In the genomic region with DNA sequence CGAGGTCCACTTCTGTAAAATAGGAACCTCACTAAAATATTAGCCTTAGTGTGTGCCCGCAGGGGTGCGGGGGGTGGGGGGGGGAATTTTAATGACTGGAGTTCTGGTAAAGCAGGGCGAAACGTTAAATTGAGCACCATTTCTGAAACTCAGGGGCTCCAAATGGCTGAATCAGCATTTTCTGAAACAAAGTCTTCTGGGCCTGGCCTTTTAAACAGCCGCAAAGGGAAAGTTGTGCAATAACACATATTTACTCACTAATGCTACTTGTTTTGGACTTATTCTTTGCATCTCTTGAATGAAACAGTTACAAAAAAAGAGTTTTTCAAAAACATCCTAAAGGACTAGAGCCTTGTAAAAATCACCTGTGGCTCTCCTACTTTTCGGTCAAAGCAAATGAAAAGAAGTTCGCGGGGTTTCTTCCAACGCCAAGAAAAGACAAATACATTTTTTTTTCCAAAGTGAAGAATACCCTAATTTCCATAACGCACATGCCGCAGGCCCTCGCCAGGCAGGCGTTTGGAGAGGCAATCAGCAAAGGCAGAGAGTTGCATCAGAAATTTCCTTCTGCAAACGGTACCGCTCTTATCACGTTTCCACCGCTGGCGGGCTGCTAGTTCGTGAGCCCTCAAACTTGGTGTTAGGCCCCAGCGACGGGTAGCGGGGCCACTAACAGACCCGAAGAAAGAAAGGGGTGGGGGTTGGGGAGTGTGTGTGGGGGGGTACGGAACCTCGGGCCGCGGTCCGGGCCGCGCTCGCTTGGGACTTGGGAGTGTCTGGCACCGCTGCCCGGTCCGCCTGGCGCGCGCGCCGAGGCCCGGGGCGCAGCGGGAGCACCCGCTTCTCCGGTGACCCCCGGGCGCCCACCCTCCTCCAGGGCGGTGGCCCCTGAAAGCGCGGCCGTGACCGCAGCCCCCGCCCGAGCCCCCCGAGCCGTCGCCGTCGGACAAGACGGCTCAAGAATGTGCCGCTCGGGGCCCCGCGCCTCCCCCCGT, we compare ENCODE assay signal across 8 mouse cellular contexts. TPM values are rescaled to one million over a fixed set of nuclear protein-coding genes. Genes with fewer than 3 reads are reported as not detected.
DNase-seq lines count a peak whose midpoint lies in the region; ATAC-seq and TF ChIP-seq lines count a peak whose summit lies in the region.

No protein-coding gene starts in this region.

- TF ChIP-seq EP300 in ES-Bruce4 (IDR thresholded peaks at IDR 0.05; ENCODE audit: insufficient read depth, low read depth, low read length) = no peak

- TF ChIP-seq CTCF in ES-Bruce4 (IDR thresholded peaks at IDR 0.05; ENCODE audit: low read depth, low read length) = no peak

- H3K27ac ChIP-seq in ES-Bruce4 (ENCODE audit: insufficient read depth, low read length) = no peak overlapping the region
- peak overlapping the region; percentile 95 for H3K27ac ChIP-seq in heart, embryonic 13.5 days (replicated peaks)
- H3K27ac ChIP-seq in limb, embryonic 13.5 days = peak overlapping the region; percentile 94
- H3K27ac ChIP-seq in midbrain, embryonic 15.5 days = peak overlapping the region; percentile 48; the same call in 1 of the 2 replicates

- peak; percentile 22 to 23 for DNase-seq in adrenal gland, postnatal 36 days
- DNase-seq in thymus, postnatal 36 days = no peak
- DNase-seq in cerebellum, postnatal 10 days = no peak
- no peak for DNase-seq in cerebellum, adult 18-20 months

- H3K4me1 ChIP-seq in ES-Bruce4 (ENCODE audit: control insufficient read depth, insufficient read depth, low read length) = no peaks in the 10 kb centered on the region
- H3K4me1 ChIP-seq in heart, embryonic 13.5 days = peaks cover 25% of the 10 kb centered on the region
- H3K4me1 ChIP-seq in limb, embryonic 13.5 days = peaks cover 19% of the 10 kb centered on the region
- H3K4me1 ChIP-seq in midbrain, embryonic 15.5 days = peaks cover 17% of the 10 kb centered on the region

- peak overlapping the region; percentile 93 for H3K9ac ChIP-seq in ES-Bruce4 (ENCODE audit: low read depth, poor library complexity, severe bottlenecking)
- peak overlapping the region; percentile 98 for H3K9ac ChIP-seq in heart, embryonic 13.5 days
- H3K9ac ChIP-seq in limb, embryonic 13.5 days = peak overlapping the region; percentile 99
- H3K9ac ChIP-seq in midbrain, embryonic 15.5 days = peak overlapping the region; percentile 35

- peak overlapping the region; percentile 71 for H3K4me2 ChIP-seq in heart, embryonic 13.5 days
- H3K4me2 ChIP-seq in limb, embryonic 13.5 days (replicated peaks) = peak overlapping the region; percentile 65
- peak overlapping the region; percentile 60 for H3K4me2 ChIP-seq in midbrain, embryonic 15.5 days

- no peak for TF ChIP-seq POLR2A in ES-Bruce4 (IDR thresholded peaks at IDR 0.05; ENCODE audit: insufficient read depth, low read length)

- ATAC-seq in heart, embryonic 13.5 days (ENCODE audit: extremely low read depth, insufficient number of reproducible peaks, low FRiP score, low TSS enrichment) = no peak
- ATAC-seq in limb, embryonic 13.5 days (ENCODE audit: low FRiP score, low read depth) = no peak
- peak; percentile 43 for ATAC-seq in midbrain, embryonic 15.5 days (replicated peaks)

- WGBS in heart, embryonic 13.5 days = 3% methylated on average over 58 of the region's 65 CpGs
- WGBS in limb, embryonic 13.5 days = 2% methylated on average over 51 of the region's 65 CpGs
- 2% methylated on average over 64 of the region's 65 CpGs for WGBS in midbrain, embryonic 15.5 days

- peak overlapping the region; percentile 90 for H3K4me3 ChIP-seq in ES-Bruce4 (ENCODE audit: low read depth, low read length)
- peak overlapping the region; percentile 78 for H3K4me3 ChIP-seq in heart, embryonic 13.5 days
- H3K4me3 ChIP-seq in limb, embryonic 13.5 days = peak overlapping the region; percentile 69
- peak overlapping the region; percentile 47 for H3K4me3 ChIP-seq in midbrain, embryonic 15.5 days

- H3K27me3 ChIP-seq in ES-Bruce4 (ENCODE audit: control insufficient read depth, insufficient read depth, low read length, poor library complexity, severe bottlenecking) = peaks cover 34% of the 10 kb centered on the region
- peaks cover 93% of the 10 kb centered on the region for H3K27me3 ChIP-seq in heart, embryonic 13.5 days (replicated peaks)
- peaks cover 89% of the 10 kb centered on the region for H3K27me3 ChIP-seq in limb, embryonic 13.5 days
- H3K27me3 ChIP-seq in midbrain, embryonic 15.5 days (replicated peaks) = peaks cover 90% of the 10 kb centered on the region

- no peaks in the 10 kb centered on the region for H3K36me3 ChIP-seq in ES-Bruce4 (ENCODE audit: control insufficient read depth, insufficient read depth, low read length, poor library complexity, severe bottlenecking)
- peaks cover 3% of the 10 kb centered on the region; the same call in 1 of the 2 replicates for H3K36me3 ChIP-seq in heart, embryonic 13.5 days
- peaks cover 9% of the 10 kb centered on the region for H3K36me3 ChIP-seq in limb, embryonic 13.5 days
- no peaks in the 10 kb centered on the region for H3K36me3 ChIP-seq in midbrain, embryonic 15.5 days (replicated peaks)

- H3K9me3 ChIP-seq in ES-Bruce4 (replicated peaks; ENCODE audit: control insufficient read depth, insufficient read depth, low read length, poor library complexity, severe bottlenecking) = no peaks in the 10 kb centered on the region
- H3K9me3 ChIP-seq in heart, embryonic 13.5 days = no peaks in the 10 kb centered on the region
- no peaks in the 10 kb centered on the region for H3K9me3 ChIP-seq in limb, embryonic 13.5 days
- no peaks in the 10 kb centered on the region for H3K9me3 ChIP-seq in midbrain, embryonic 15.5 days

RNA-seq across cellular contexts. Expression of gene Grb10, which starts 2.3 kb away (rescaled TPM):
- 160 and 162 TPM in 2 replicates for polyA plus RNA-seq in ES-Bruce4 (2011; ENCODE audit: insufficient read depth, insufficient read length, low read depth, missing spikeins)
- 100 to 1,000 TPM in 1 of 2 experiments, 10 to 100 TPM in 1; 87.0 to 105 TPM for total RNA-seq in adrenal gland, postnatal 36 days (2021)
- 494 and 545 TPM in 2 replicates for polyA plus RNA-seq in heart, embryonic 13.5 days (2015; fragmentation: Nextera tagmentation; extraction: Ambion mirVana)
- 539 and 614 TPM in 2 replicates for polyA plus RNA-seq in limb, embryonic 13.5 days (2015; fragmentation: Nextera tagmentation; extraction: Ambion mirVana)
- polyA plus RNA-seq in midbrain, embryonic 15.5 days (2015; fragmentation: Nextera tagmentation; extraction: Ambion mirVana) = 91.4 and 92.5 TPM in 2 replicates

Comparison
In these comparisons a context has a peak if more than half of its experiments do, and no peak if none do; other contexts are left out.
1. H3K9ac ChIP-seq: peak in every context shown above with its lines; median percentile 99 in limb, embryonic 13.5 days; 98 in heart, embryonic 13.5 days; 93 in ES-Bruce4; 35 in midbrain, embryonic 15.5 days.
2. DNase-seq: peak in adrenal gland, postnatal 36 days (2 of 2); none in thymus, postnatal 36 days (0 of 2), cerebellum, postnatal 10 days (0 of 2) and cerebellum, adult 18-20 months (0 of 2).
3. Peak in every context shown above with its lines, with median percentiles within 50 percentile points of each other: H3K4me3 ChIP-seq and H3K4me2 ChIP-seq.